Mouse (Mus musculus) cerebellum, adult 11-12 months (tissue): ENCODE measurements around the gene Sncg.
"Not testable (repeated sequence)": the region's sequence is repeated elsewhere in the genome, so short reads cannot be mapped to it uniquely, and the experiment has no call there.

Source experiments
- DNase-seq: peaks from one replicate; pipeline ENCODE4 v3.0.0; 2022

Gene Sncg

GRCm38 (mm10) chr14:34374577-34374976, at the start of gene Sncg:
Gene Sncg, minus strand, starts transcription at chr14:34374789.
- DNase-seq, result no peak

- no peak for DNase-seq
Measured at GRCm38 (mm10) chr14:34421078-34421477, 46.5 kb upstream of the Sncg start.

DNA sequence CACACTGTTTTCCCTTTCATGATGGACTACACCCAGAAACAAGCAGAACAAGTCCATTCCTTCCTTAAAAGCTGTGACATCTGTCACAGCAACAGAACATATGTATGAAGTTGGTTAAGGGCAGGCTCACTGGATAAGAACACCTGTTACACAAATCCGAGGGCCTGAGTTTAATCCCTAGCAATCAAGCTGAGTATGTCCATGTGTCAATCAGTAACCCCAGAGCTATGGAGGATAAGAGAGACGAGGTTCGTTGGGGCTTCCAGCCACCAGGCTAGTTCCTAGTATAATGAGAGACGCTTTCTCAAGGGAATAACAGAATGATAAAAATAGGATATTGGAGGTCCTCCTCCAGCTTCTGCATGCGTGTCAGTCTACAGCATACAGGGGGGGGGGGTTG, 42.9 kb upstream of the Sncg start:
- DNase-seq, result no peak

GRCm38 (mm10) chr14:34416946-34417345, 42.4 kb upstream of the Sncg start:
- not testable (repeated sequence) for DNase-seq

DNA sequence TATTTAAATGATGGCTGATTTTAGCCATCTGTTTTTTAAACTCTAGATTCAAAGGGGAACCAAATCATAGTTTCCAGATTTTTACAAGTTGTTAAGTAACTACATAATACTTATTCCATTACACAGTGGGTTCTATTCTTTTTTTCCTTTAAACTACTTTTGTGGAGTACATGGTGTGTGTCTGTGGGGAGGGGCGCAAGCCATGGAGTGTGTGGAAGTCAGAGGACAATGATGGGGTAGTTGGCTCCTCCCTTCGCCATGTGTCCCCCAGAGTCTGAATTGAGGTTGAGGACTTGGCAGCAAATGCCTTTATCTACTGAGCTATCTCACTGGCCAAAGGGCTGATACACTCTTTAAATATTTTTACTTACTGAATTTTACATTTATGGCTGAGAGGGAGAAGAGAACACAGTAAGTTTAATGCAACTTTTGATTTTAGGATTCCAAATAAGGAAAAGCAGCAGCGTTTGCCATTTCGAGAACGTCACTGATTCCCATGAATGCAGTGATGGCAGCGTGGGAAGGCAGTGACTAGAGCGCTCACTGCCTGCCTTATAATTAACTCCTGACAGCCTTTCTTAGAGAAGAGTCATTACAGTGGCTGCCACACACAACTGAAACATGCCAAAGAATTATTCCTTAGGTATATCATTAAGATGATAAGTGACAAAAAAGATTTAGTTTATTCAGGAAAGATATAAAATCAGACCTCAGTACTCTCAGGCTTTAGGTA, 37.7 kb upstream of the Sncg start:
- no peak for DNase-seq

- DNase-seq, result no peak
Measured at GRCm38 (mm10) chr14:34410716-34411115, 36.1 kb upstream of the Sncg start.

DNA sequence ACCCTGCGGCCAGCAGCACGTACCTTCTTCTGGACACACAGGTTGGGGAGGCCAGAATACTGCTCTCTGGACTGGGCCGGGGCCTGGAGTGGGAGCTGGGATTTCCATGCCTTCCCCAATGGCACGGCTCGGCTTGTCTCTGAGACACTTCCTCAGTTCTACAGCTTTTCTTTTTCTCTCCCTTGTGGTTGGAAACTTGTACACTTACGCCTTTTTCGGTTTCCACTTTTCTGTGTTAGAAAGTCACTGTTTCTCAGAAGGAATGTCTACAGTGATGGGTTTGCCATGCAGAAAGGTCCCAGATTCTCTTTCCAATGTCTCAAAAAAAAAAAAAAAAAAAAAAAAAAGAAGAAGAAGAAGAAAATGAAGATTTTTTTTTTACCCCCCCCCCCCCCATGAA, 28.8 kb upstream of the Sncg start:
- DNase-seq, result no peak

DNA sequence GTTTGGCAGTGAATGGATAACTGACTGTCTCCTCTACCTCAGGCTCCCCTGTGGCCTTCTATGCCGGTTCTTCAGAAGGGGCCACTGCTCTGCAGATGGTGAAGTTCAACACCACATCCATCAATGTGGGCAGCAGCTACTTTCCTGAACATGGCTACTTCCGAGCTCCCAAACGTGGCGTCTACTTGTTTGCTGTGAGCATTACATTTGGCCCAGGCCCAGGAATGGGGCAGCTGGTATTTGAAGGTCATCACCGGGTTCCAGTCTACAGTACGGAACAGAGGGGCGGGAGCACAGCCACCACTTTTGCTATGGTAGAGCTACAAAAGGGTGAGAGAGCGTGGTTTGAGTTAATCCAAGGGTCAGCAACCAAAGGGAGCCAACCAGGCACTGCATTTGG, 28.3 kb upstream of the Sncg start:
- no peak for DNase-seq

GRCm38 (mm10) chr14:34401135-34401534, 26.5 kb upstream of the Sncg start:
- peak; percentile 51 for DNase-seq

GRCm38 (mm10) chr14:34400021-34400420, 25.4 kb upstream of the Sncg start:
- no peak for DNase-seq

DNA sequence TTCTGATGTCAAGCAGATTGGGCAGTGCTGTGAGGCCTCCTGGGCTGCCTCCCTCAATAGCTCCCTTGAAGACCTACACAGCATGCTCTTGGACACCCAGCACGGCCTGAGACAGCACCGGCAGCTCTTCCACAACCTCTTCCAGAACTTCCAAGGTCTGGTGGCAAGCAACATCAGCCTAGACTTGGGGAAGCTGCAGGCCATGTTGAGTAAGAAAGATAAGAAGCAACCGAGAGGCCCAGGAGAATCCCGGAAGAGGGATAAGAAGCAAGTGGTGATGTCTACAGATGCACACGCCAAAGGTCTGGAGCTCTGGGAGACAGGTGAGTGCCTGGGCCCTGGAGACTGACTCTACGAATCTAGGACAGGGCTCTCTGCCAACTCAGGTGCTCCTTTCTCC, 24.7 kb upstream of the Sncg start:
- DNase-seq, result no peak

- no peak for DNase-seq
Measured at GRCm38 (mm10) chr14:34398901-34399300, 24.3 kb upstream of the Sncg start.

- no peak for DNase-seq
Measured at GRCm38 (mm10) chr14:34397871-34398270, 23.3 kb upstream of the Sncg start.

GRCm38 (mm10) chr14:34393295-34393694, 18.7 kb upstream of the Sncg start:
- no peak for DNase-seq

GRCm38 (mm10) chr14:34382921-34383704, 8.5 kb upstream of the Sncg start:
- DNase-seq, result no peak

- DNase-seq, result no peak
Measured at GRCm38 (mm10) chr14:34378560-34379331, 4.2 kb upstream of the Sncg start.

DNA sequence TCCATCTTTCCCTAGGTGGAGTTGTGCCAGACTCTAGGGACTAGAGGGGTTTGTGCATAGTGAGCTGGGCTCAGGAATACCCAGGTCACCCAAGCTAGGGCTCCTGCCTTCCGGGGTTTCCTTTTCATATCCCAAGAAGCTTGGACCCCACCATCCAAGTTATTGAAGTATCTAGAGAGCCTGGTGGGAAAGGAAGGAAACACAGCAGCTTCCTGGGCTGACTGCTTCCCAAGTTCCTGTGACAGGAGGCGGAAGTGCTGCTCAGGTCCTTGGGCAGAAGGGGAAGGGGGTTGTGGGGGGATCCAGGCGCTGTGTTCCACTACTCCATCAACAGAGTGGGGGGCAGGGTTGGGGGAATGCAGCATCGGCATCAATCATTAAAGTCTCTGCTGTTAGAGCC, 2.5 kb upstream of the Sncg start:
- no peak for DNase-seq

DNA sequence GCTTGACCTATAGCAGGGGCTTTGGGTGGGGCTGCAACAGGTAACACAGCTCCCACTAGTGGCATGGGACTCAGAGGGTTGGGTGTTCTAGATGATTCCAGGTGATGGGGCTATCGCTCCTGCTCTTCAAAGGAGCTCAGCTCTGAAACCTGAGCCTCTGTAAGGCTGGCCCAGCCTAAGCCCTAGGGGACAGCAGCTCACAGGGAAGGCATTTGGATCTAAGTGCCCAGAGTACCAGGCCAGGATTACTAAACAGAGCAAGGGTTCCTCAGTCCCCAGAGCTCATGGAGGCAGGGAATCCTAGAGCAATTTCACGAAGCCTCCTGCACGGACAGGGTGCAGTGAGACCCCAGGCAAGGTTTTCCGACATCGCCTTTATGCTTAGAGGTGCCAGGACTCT, 1.4 kb upstream of the Sncg start:
- no peak for DNase-seq

GRCm38 (mm10) chr14:34375415-34375904, 871 bp upstream of the Sncg start, which contains the start of gene Mmrn2:
Gene Mmrn2, plus strand, starts transcription at chr14:34375465.
- no peak for DNase-seq

DNA sequence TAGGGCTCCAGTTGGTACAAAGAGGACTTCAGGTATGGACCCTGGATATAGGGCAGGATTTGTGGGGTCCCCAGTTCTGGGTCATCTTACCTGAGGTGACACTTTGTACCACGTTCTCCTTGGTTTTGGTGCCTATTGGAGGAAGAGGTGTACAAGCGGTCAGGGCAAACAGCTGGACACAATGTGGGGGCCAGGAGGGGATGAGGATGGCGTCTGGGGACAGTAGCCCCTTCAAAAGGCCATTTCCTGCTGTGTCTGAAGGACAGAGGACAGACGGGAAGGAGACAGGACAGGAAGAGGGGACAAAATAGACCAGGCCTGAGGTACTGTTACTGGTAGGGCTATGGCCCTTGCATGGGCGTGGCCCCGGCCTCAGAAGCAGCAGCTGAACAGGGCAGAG, 1.0 kb downstream of the Sncg start:
- DNase-seq, result no peak

- DNase-seq, result no peak
Measured at GRCm38 (mm10) chr14:34372646-34373045, 1.9 kb downstream of the Sncg start.

- no peak for DNase-seq
Measured at GRCm38 (mm10) chr14:34371763-34372162, 2.8 kb downstream of the Sncg start.

- DNase-seq, result no peak
Measured at GRCm38 (mm10) chr14:34370921-34371320, 3.7 kb downstream of the Sncg start.
